Mouse (Mus musculus) cerebral cortex, adult 2 months (tissue): ENCODE measurements around the gene Map2k5.

Experiments used
- WGBS: fragments of 180-500 bp; shearing (Covaris S2); methylation state at CpG from one replicate; pipeline ENCODE4 v1.1.7; 2018; 5-methylcytosine and 5-hydroxymethylcytosine counted together

Map2k5 gene

DNA sequence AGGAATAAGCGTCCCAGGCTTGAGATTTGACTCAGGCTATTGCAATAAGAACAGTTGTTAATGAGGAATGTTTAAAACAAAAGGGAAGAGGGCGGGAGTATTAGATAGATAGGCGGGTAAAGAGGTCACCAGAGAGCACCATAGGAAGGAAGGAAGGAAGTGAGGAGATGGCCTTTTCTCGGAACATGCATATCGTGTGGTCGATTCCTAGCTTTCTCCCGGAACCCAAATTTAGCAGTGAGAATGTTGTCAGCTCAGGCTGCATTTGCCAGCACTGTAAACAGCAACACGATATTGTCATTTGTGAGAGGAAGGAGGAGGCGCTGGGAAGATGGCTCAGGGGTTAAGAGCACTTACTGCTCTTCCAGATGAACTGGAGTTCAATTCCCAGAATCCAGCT, 253.2 kb downstream of the Map2k5 start:
- 27% methylated on average over 9 of the region's 9 CpGs for WGBS

GRCm38 (mm10) chr9:63123451-63124438, 254.0 kb downstream of the Map2k5 start:
- WGBS, result 6% methylated on average over 30 of the region's 30 CpGs

GRCm38 (mm10) chr9:63122161-63122833, 255.4 kb downstream of the Map2k5 start:
- 49% methylated on average over 8 of the region's 8 CpGs for WGBS

DNA sequence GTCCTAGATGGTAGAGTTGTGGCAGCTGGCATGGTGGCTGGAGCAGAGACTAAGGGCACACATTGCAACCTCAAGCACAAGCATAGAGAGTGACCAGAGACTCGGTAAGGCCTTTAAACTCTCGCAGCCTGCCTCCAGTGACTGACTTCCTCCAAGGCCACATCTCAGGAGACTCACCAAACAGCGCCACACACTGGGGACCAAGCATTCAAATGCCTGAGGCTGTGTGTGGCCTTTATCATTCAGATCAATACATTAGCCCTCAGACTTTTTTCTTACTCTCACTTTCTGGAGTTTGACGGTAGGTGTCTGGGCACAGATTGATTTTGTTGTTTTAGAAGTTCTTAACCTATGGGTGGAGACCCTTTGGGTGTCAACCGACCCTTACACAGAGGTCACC, 259.3 kb downstream of the Map2k5 start:
- 87% methylated on average over 5 of the region's 5 CpGs for WGBS
